Mouse (Mus musculus) retina, embryonic 14.5 days (tissue): ENCODE measurements at regions not wholly inside any gene's neighbourhood (a gene's known extent, or its start where the extent isn't known, plus 50 kb on each side); places are given as distances from the start of the nearest gene placed in this dataset.

Experiments used
- DNase-seq: peaks from one replicate; pipeline ENCODE4 v3.0.0-alpha.2; 2015; ENCODE audit warnings: low spot score

DNA sequence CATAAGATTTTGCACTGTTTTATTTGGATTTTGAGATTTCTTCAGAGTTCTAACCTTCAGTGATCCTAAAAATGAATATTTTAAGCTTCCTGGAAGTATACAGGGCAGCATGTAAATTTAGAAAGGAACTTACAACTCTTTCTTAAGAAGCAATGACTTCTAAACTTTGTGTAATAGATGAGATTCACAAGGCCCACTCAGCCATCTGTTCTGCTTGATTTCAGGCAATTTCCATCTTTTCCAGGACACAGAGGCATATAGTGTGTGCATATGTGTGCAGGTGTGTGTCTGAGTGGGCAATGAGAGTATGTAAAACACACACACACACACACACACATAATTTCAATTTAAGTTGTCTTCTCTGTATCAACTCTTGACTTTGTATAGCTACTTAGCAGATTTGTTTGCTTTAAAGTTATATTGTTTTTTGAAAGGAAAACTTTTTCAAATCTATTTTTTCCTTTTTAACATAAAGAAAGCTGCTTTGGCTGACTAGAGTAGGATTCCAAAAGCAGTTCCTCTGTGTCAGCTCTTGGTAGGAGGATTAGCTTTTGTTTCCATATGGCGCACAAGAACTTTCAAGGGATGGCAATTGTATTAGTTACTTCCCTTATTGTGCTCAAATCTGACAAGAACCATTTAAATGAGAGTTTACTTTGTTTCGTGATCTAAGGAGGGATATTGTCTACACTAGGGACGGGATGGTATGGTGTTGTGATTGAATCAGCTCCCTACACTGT, 387.6 kb downstream of the D3Ertd751e start:
- no peak for DNase-seq

DNA sequence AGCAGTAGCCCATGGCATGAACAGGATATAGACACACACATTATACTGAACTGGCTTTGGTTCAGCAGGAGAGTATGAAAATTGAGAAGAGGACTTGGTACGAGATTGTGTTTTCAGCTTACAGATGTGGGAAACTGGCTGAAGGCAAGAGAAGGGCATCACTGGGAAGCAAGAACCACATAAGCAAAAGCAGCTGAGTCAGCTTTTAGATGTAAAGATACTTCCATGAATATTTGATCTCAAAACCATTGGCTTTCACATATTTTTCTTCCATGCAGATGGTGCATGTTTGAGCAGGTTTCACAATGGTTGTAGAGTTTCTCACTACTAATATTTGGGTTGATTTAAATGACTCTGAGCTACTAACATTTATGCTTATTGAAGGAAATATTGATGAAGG, 389.9 kb downstream of the D3Ertd751e start:
- no peak for DNase-seq

DNA sequence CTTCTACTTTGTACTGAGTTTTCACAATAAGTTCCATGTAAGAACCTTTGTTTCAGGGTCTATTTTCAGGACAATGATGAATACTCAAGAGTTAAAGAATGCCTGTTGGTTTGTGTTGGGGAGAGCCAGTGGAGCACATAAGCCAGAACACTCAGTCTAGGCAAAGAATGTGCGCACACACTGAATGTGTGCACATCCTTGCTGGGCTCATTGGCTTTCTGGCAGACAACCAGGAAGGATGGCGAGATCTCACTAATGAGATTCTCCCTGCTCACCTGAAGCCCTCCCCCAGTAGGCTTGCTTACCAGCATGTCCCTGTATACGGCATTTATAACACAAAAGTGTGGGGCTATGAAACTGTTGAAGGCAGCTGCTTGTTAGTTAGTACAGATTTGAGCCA, 411.0 kb downstream of the D3Ertd751e start:
- no peak for DNase-seq

DNA sequence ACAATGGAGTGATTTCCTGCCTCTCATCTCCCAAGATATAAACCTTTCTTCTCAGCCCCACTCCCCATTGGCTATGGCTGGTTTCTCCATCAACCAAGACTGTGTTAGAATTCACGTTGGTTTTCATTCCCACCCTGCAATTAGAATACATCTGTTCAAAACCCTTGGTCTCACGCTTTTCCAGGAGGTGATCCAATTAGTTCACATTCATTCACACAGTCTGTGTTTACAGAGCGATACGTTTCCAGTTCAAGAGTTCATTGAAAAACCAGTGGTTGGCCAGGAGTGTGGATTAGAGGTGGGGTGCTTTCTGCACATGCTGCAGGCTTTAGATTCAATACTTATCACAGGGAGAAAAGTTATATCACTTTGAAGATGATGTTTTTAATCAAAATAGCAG, 412.5 kb downstream of the D3Ertd751e start:
- DNase-seq: peak; percentile 32

DNA sequence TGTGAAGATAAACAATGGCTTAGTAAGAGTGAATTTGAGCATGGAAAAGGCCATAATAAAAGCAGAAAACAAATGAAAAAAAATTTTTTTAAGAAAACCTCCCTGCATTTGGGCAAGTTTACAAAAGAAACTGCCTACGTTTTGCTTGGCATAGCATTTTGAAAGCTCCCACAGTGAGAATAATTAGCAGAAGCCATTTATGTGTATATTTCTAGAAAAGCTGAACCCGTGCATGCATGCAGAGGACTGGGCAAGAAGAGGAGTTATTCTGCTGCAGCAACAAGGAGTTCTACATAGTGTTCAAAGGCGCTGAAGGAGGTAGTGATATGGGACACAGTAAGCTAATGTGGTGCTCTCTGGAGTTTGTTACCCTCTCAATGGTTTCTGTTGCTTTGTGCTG, 421.3 kb downstream of the D3Ertd751e start:
- no peak for DNase-seq

DNA sequence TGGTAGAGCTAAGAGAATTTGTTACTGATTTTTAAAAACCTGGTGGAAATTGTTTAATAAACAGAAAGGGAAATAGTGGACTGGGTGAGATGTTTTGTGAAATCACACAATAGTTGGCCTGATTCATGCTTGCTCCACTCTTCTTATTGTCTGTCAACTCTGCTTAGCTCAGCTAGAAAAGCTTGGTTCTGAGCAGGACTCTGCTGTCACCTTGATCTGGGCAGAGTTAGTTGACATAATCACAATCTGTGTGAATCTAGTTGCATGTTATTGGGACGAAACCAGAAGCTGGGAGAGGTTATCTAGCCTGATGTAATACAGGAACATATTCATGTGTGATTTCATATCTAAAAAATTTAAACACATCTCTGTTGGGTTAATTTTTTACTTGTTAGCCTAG, 456.8 kb downstream of the D3Ertd751e start:
- DNase-seq: peak; percentile 71

DNA sequence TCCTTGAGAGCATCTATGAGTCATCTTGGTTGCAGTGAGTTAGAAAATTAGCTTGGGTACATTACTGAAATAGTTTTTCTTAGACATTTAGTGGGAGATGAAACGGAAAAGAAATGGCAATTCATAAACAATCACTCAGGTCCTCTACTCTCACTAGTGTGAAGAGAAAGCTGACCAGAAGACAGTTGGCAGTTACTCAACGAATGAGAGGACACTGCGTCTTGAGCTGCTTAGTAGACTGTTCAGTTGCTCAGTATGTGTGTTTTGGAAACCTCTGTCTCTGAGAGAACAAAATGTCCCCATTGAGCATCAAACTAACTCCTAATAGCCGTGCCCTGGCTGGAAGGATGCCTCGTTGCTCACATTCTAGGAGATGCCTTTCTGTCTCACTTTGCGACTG, 459.0 kb downstream of the D3Ertd751e start:
- no peak for DNase-seq

DNA sequence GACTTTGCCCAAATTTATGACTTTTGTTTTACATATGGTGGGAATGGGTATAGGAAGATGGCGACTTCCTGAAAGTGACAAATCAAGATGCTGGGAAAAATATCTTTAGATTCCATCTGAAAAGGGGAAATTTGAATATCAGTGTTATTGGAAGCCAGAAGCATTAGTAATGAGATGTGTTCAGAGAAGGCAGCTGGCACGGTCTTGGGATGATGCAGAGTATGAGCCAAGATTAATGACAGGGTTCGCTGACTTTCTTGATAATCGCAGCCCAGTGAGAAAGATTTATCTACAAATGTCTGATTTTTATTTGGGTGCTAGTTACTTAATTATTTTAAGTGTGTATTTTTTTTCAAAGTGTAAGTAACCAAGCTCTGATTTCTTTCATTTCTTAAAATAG, 463.2 kb downstream of the D3Ertd751e start:
- DNase-seq: no peak

DNA sequence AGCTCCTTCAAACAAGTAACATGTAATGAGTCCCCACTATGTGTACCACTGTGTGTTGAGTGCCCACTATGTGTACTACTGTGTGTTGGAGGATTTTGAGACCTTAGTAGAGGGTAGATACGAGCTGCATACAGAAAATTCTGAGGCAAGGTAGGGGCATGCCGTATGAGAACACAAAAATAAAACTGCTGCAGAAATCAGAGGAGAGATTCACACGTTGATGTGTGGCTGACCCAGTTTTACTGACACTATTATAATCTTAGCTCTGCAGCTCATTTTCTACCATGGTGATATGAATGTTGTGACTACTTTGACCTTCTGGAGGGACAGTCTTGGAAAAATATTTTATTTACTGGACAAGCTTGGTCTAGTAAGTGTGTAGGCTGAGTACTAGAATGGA, 469.0 kb downstream of the D3Ertd751e start:
- DNase-seq: no peak

DNA sequence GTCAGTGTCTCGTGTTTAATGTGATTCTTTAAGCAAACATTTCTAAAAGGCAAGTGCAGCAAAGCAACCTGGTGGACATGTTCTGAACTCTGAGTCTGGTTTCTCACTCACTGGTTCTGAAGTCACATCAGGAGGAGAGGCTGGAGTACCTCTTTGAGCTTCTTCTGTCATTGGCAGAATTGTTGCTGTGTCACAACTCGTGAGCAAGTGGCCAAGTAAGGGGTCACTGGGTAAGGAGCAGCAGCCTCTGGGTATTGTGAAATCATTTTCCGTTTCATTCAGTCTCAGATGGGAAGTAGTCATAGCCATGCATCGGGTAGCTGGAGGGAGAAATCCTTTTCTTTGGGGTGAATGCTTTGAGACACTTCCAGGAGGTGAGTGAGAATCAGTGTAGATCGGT, 470.0 kb downstream of the D3Ertd751e start:
- no peak for DNase-seq

DNA sequence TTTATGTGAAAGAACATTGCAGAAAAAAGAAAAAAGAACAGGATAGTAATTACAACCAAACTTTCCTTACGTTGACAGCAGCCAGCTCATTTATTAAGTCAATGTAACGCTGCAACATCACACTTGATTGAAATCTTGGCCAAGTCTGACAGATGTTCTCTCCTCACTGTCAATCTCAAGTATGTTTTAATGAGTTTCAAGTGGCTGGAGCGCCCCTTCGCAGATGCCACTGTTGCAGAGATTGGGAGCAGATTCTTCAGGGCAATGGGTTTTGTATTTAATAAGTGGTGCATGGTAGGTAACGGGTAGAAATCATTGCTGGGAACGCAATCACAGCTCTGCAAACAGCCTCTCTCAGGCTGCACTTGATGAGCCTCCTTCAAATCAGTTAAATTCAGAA, 470.8 kb downstream of the D3Ertd751e start:
- peak; percentile 59 for DNase-seq

DNA sequence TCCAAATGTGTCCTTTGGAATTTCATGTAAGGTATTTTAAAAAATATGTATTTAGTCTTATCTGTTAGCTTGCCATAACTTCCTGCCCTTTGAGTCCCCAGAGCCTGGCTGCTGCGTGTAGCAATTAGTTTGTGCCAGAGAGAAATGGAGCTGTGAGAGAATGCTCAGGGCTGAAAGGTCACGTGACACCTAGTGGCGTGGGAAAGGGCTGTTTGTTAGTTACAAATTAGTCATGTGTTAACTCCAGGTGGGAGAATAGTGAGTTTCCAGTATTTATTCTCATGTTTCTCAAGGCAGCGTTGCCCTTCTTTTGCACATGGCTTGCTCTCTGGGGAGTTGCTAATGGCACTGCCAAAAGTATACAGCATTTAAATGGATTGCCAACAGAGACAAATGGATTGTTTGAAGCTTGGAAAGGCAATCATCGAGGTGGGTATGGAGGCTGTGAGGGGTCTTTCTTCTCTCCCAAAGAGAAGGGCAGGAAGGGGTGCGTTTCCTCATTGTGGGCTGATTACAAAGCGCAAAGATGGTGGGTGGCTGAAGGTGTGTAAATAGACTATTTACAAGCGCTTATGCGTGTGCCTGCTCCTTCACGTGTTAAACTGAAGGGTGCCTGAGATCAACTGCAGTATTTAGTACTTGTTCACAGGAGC, 472.3 kb downstream of the D3Ertd751e start:
- peak; percentile 53 for DNase-seq

DNA sequence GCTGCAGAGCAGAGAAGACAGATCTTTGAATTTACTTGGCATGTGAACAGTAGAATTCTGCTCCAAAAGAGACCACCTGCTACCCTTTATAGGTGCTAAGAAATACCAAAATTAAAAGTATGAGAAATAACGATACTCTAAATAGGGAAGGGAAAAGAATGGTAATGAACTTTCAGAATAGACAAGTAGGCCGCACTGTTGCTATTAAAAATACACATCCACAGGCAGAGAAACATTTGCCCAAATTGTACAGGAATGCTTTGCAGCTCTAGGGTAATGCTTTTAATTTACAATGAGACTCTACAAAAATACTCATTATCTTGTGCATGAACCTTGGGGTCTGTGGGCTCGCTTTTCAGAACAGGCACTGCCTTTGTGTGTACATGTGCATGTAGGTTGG, 476.3 kb downstream of the D3Ertd751e start:
- no peak for DNase-seq

DNA sequence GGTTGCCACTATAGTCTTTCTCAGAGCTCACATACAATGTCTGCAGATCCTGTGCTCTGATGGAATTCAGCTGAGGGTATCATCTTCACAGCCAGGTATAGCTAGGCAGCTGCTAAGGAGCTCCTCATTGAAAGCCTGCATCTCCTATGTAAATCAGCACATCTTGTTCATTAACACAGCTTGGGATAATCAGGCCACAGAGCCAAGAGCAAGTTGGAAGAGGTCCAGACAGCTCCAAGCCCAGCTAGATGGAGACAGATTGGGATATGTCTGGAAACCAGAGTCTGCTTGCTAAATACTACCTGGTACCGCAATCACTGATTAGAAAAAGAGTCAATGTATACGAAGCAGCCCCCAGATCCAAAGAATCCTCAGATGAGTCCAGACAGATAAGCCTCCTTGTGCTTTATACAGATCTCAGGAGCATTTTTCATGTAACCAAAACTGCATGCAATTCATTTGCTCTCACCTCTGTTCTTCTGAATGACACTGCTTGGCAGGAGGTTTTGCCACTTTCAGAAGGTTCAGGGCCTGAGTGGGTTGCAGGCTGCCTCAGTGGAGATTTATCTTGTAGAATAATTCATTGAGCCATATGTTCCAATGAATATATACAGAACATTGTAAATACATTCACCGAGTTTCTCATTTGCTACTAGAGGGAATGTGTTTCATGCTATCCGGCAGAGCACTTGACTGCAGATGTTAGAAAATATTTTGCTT, 485.4 kb downstream of the D3Ertd751e start:
- DNase-seq: no peak

DNA sequence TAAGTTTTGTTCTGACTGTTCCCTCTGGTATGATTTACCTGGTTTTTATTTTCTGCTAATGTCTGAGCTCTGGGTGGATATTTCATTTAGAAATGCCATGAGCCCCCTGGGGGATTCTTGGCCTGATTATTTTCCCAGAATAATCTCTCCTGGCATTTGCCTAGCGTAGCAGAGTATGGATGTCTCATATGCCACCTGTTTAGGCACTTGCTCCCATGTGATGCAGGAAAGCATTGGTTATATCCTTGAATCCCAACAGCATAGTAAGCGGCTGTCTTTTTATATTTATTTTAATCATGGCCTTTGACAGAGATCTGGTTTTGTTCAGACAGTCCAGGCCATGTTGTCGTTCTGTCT, 486.0 kb downstream of the D3Ertd751e start:
- no peak for DNase-seq

DNA sequence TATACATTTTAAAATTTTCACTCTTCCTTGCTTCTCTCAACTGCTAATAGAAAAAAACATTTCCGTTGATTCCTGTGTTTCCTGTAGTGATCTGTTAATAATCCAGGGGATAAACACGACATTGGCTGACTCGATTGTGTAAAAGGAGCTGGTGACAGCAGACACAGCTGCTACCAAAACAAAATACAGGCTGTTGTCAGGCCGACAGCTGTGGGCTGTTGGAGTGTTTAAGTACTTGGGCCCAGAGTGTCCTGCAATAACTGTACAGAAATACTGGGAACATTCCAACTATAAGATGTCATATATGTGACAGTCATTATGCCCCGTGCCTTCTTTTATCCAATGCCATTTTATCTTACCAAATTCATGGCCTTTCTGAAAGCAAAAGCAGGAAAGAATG, 489.9 kb downstream of the D3Ertd751e start:
- DNase-seq: no peak

DNA sequence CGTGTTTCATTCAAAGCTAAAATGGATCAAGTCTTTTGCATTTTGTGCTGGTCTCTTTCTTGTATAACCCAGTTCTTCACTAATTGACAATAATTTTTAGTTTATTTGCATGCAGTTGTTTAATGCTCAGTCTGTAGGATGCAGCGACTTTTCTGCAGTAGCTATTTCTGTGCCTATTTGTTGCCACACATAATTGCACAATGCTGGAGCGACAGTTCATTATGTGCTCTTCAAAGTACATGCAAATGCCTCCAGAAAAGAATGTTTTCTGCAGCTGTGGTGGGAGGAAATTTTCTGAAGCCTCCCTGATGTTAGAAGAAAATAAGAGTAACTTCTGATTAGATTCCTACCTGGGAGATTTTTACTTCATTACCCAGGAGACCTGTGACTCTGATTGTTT, 491.3 kb downstream of the D3Ertd751e start:
- DNase-seq: no peak

DNA sequence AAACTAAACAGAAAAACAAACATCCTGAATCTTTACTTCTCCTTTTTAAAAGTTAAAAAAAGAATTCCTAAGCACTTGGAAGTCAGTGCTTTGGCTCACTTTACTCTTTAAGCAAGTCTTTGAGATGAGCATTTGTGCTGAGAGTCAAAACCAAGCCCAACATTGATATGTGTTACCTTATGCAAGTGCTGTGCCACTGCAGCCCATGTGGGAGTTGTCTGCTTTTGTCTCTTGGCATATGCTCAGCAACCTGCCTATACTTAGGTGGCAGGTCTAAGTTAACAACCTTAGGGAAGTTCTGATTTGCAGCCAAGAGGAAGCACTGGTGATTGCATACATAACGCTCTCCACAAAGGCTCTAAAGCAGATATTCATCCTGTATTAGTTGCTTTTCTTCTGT, 493.1 kb downstream of the D3Ertd751e start:
- no peak for DNase-seq
